Mouse (Mus musculus) MEL (cell line): ENCODE data around the gene 4930404N11Rik. TPM values are rescaled to one million over a fixed set of nuclear protein-coding genes. Genes with fewer than 3 reads are reported as not detected.

ENCODE experiments used
- DNase-seq: peaks from one replicate; pipeline ENCODE4 v3.0.0; 2011; ENCODE audit warnings: low read depth, low spot score
- H3K27ac ChIP-seq: 2 replicates; pipeline ENCODE4 v1.5.1; 2012; ENCODE audit warnings: low read depth, mild to moderate bottlenecking, control low read depth, low read length, moderate library complexity; ENCODE audit not compliant: control insufficient read depth
- H3K27me3 ChIP-seq, 2 experiments: fragments of 150-350 bp in 1 of 2; sonication (generic) in 1 of 2; 2 replicates each; pipeline ENCODE4 v1.6.1; 2012; ENCODE audit warnings: low read length in 2 of 2, mild to moderate bottlenecking in 2 of 2, improper control_type of control experiment in 1 of 2, moderate library complexity in 1 of 2; ENCODE audit not compliant: insufficient read depth in 2 of 2, control insufficient read depth in 1 of 2
- H3K36me3 ChIP-seq, 2 experiments: 2 replicates each; pipeline ENCODE4 v1.6.1; 2012 to 2014; ENCODE audit warnings: low read length in 2 of 2, improper control_type of control experiment in 1 of 2, inconsistent platforms in 1 of 2, mild to moderate bottlenecking in 1 of 2; ENCODE audit not compliant: insufficient read depth in 2 of 2, control insufficient read depth in 1 of 2
- H3K4me1 ChIP-seq, 2 experiments: fragments of 150-350 bp in 1 of 2; sonication (generic) in 1 of 2; 2 replicates each; pipeline ENCODE4 v1.6.1; 2012; ENCODE audit warnings: low read length in 2 of 2, improper control_type of control experiment in 1 of 2, mild to moderate bottlenecking in 1 of 2; ENCODE audit not compliant: insufficient read depth in 2 of 2, control insufficient read depth in 1 of 2
- H3K4me3 ChIP-seq, 2 experiments: fragments of 150-350 bp in 1 of 2; sonication (generic) in 1 of 2; 2 replicates each; pipeline ENCODE4 v1.5.1; 2012; ENCODE audit warnings: low read depth in 2 of 2, low read length in 2 of 2, mild to moderate bottlenecking in 2 of 2, moderate library complexity in 2 of 2, control low read depth in 1 of 2, improper control_type of control experiment in 1 of 2; ENCODE audit not compliant: control insufficient read depth in 1 of 2, insufficient read depth in 1 of 2
- H3K79me2 ChIP-seq: 2 replicates; pipeline ENCODE4 v1.6.1; 2012; ENCODE audit warnings: mild to moderate bottlenecking, low read length, moderate library complexity; ENCODE audit not compliant: control insufficient read depth, poor library complexity, insufficient read depth
- H3K9ac ChIP-seq: 2 replicates; pipeline ENCODE4 v1.6.1; 2012; ENCODE audit warnings: low read depth, mild to moderate bottlenecking, control low read depth, low read length, moderate library complexity; ENCODE audit not compliant: control insufficient read depth, poor library complexity, severe bottlenecking
- H3K9me3 ChIP-seq: fragments of 150-350 bp; sonication (generic); replicated peaks from 2 replicates; pipeline ENCODE4 v1.6.1; 2012; ENCODE audit warnings: mild to moderate bottlenecking, low read length, improper control_type of control experiment, moderate library complexity; ENCODE audit not compliant: insufficient read depth
- BHLHE40 ChIP-seq: IDR thresholded peaks from 2 replicates; pipeline ENCODE4 v1.6.1; 2012; ENCODE audit warnings: low read depth, mild to moderate bottlenecking, inconsistent platforms, low read length, improper control_type of control experiment, borderline replicate concordance
- CHD1 ChIP-seq: IDR thresholded peaks from 2 replicates; pipeline ENCODE4 v1.6.1; 2012; ENCODE audit warnings: low read depth, mild to moderate bottlenecking, inconsistent platforms, low read length, improper control_type of control experiment
- CTCF ChIP-seq, 3 experiments: IDR thresholded peaks in 2 of 3; conservative IDR thresholded peaks in 1 of 3; 2 replicates each; pipeline ENCODE4 v1.5.1; 2011 to 2012; ENCODE audit warnings: low read length in 3 of 3, low read depth in 2 of 3, mild to moderate bottlenecking in 2 of 3, improper control_type of control experiment in 1 of 3, inconsistent platforms in 1 of 3, mixed read lengths in 1 of 3, moderate library complexity in 1 of 3; ENCODE audit not compliant: control insufficient read depth in 1 of 3, insufficient read depth in 1 of 3, poor library complexity in 1 of 3, severe bottlenecking in 1 of 3
- E2F4 ChIP-seq: IDR thresholded peaks from 2 replicates; pipeline ENCODE4 v1.6.1; 2011; ENCODE audit warnings: low read depth, low read length, improper control_type of control experiment, borderline replicate concordance
- EP300 ChIP-seq, 2 experiments: IDR thresholded peaks; 2 replicates each; pipeline ENCODE4 v1.6.1; 2011; ENCODE audit warnings: improper control_type of control experiment in 2 of 2, low read length in 2 of 2, low read depth in 1 of 2, mild to moderate bottlenecking in 1 of 2
- ETS1 ChIP-seq: IDR thresholded peaks from 2 replicates; pipeline ENCODE4 v1.6.1; 2012; ENCODE audit warnings: low read depth, mild to moderate bottlenecking, inconsistent platforms, low read length, improper control_type of control experiment, moderate library complexity
- GATA1 ChIP-seq: IDR thresholded peaks from 2 replicates; pipeline ENCODE4 v1.6.1; 2011; ENCODE audit warnings: low read depth, low read length, improper control_type of control experiment
- HCFC1 ChIP-seq: IDR thresholded peaks from 2 replicates; pipeline ENCODE4 v1.6.1; 2012; ENCODE audit warnings: low read depth, mild to moderate bottlenecking, inconsistent platforms, low read length, improper control_type of control experiment, moderate library complexity
- JUND ChIP-seq: IDR thresholded peaks from 2 replicates; pipeline ENCODE4 v1.6.1; 2011; ENCODE audit warnings: low read depth, mild to moderate bottlenecking, improper control_type of control experiment, low read length
- MAX ChIP-seq: IDR thresholded peaks from 2 replicates; pipeline ENCODE4 v1.6.1; 2011; ENCODE audit warnings: low read length, improper control_type of control experiment
- MAZ ChIP-seq: IDR thresholded peaks from 2 replicates; pipeline ENCODE4 v1.6.1; 2012; ENCODE audit warnings: low read depth, mild to moderate bottlenecking, inconsistent platforms, low read length, improper control_type of control experiment
- MEF2A ChIP-seq: IDR thresholded peaks from 2 replicates; pipeline ENCODE4 v1.6.1; 2014; ENCODE audit warnings: low read depth, mild to moderate bottlenecking, inconsistent platforms, low read length, improper control_type of control experiment; ENCODE audit not compliant: poor library complexity, insufficient replicate concordance, severe bottlenecking; ENCODE audit errors: extremely low read depth
- NELFE ChIP-seq: IDR thresholded peaks from 2 replicates; pipeline ENCODE4 v1.6.1; 2011; ENCODE audit warnings: low read depth, low read length, improper control_type of control experiment
- POLR2A ChIP-seq, 2 experiments: IDR thresholded peaks; 2 replicates each; pipeline ENCODE4 v1.6.1; 2011 to 2012; ENCODE audit warnings: low read length in 2 of 2, mild to moderate bottlenecking in 2 of 2, control low read depth in 1 of 2, improper control_type of control experiment in 1 of 2, low read depth in 1 of 2, moderate library complexity in 1 of 2; ENCODE audit not compliant: control insufficient read depth in 1 of 2, insufficient read depth in 1 of 2, poor library complexity in 1 of 2
- POLR2AphosphoS5 ChIP-seq: IDR thresholded peaks from 2 replicates; pipeline ENCODE4 v1.6.1; 2012; ENCODE audit warnings: low read depth, borderline replicate concordance, mild to moderate bottlenecking, inconsistent platforms, low read length, moderate library complexity, mixed read lengths
- RAD21 ChIP-seq: IDR thresholded peaks from 2 replicates; pipeline ENCODE4 v1.6.1; 2011; ENCODE audit warnings: mild to moderate bottlenecking, low read depth, low read length, improper control_type of control experiment
- SIN3A ChIP-seq: IDR thresholded peaks from 2 replicates; pipeline ENCODE4 v1.6.1; 2012; ENCODE audit warnings: low read length, improper control_type of control experiment, inconsistent platforms
- SMC3 ChIP-seq: IDR thresholded peaks from 2 replicates; pipeline ENCODE4 v1.6.1; 2011; ENCODE audit warnings: low read depth, low read length, improper control_type of control experiment
- UBTF ChIP-seq: IDR thresholded peaks from 2 replicates; pipeline ENCODE4 v1.6.1; 2012; ENCODE audit warnings: low read depth, mild to moderate bottlenecking, inconsistent platforms, low read length, improper control_type of control experiment, moderate library complexity, borderline replicate concordance; ENCODE audit not compliant: insufficient read depth
- USF1 ChIP-seq: IDR thresholded peaks from 2 replicates; pipeline ENCODE4 v1.6.1; 2014; ENCODE audit warnings: low read depth, mild to moderate bottlenecking, inconsistent platforms, low read length, improper control_type of control experiment, moderate library complexity
- USF2 ChIP-seq, 2 experiments: IDR thresholded peaks; 2 replicates each; pipeline ENCODE4 v1.6.1; 2011 to 2012; ENCODE audit warnings: improper control_type of control experiment in 2 of 2, low read length in 2 of 2, borderline replicate concordance in 1 of 2, inconsistent platforms in 1 of 2, low read depth in 1 of 2, mild to moderate bottlenecking in 1 of 2; ENCODE audit not compliant: insufficient read depth in 1 of 2
- ZC3H11A ChIP-seq: IDR thresholded peaks from 2 replicates; pipeline ENCODE4 v1.6.1; 2012; ENCODE audit warnings: low read depth, mild to moderate bottlenecking, inconsistent platforms, low read length, improper control_type of control experiment
- ZMIZ1 ChIP-seq: IDR thresholded peaks from 2 replicates; pipeline ENCODE4 v1.6.1; 2012; ENCODE audit warnings: low read depth, mild to moderate bottlenecking, inconsistent platforms, low read length, improper control_type of control experiment, moderate library complexity
- ZNF384 ChIP-seq: IDR thresholded peaks from 2 replicates; pipeline ENCODE4 v1.6.1; 2012; ENCODE audit warnings: low read depth, mild to moderate bottlenecking, inconsistent platforms, low read length, improper control_type of control experiment
- polyA plus RNA-seq, 2 experiments: library from polyadenylated mRNA; stranded (reverse) in 1 of 2; unstranded in 1 of 2; fragments of >175 nt in 1 of 2; fragments of >200 nt in 1 of 2; gene quantifications; 2 replicates each; pipeline versions ENCODE4 v1.2.1 to v1.2.4; 2012; ENCODE audit warnings: low replicate concordance in 2 of 2, low read depth in 1 of 2; ENCODE audit not compliant: insufficient read length in 2 of 2, insufficient read depth in 1 of 2, missing spikeins in 1 of 2
- total RNA-seq: library from RNA; depleted of rRNA; stranded (reverse); fragments of 300-350 nt; gene quantifications from 2 replicates; pipeline ENCODE4 v1.2.3, GENCODE M21; 2012

Gene 4930404N11Rik
- total and polyA plus RNA-seq, 3 experiments: 3.1 to 12.1 TPM; not detected in 1

- no peak for TF ChIP-seq EP300 (IDR thresholded peaks at IDR 0.05; ENCODE audit: low read depth in 1 of 2, low read length in 2 of 2)
- TF ChIP-seq MAZ: no peak
- TF ChIP-seq ZC3H11A: no peak
- TF ChIP-seq POLR2AphosphoS5: no peak
- no peak for TF ChIP-seq ETS1
- TF ChIP-seq SIN3A: no peak
- no peak for TF ChIP-seq UBTF
- TF ChIP-seq GATA1: no peak
- no peak for TF ChIP-seq USF1
- TF ChIP-seq USF2 (IDR thresholded peaks at IDR 0.05; ENCODE audit: borderline replicate concordance in 1 of 2, insufficient read depth in 1 of 2, low read depth in 1 of 2, low read length in 2 of 2): no peak
- TF ChIP-seq NELFE: no peak
- no peak for TF ChIP-seq ZNF384
- TF ChIP-seq HCFC1: no peak
- peaks cover 2 to 4% of the 10 kb centered on the region in 2 experiments; a peak in 2 of 4 replicates for H3K36me3 ChIP-seq
- H3K4me3 ChIP-seq: no peak overlapping the region
- no peak overlapping the region for H3K9ac ChIP-seq
- no peak overlapping the region for H3K27ac ChIP-seq
- no peak for DNase-seq
- peaks cover 0 to 4% of the 10 kb centered on the region in 2 experiments; a peak in 2 of 4 replicates for H3K4me1 ChIP-seq
- H3K9me3 ChIP-seq: no peaks in the 10 kb centered on the region
- H3K79me2 ChIP-seq: peaks cover 20% of the 10 kb centered on the region
- no peaks in the 10 kb centered on the region for H3K27me3 ChIP-seq
Measured at GRCm38 (mm10) chr10:81325176-81325575, 40.4 kb downstream of the 4930404N11Rik start.

- peaks cover 0 to 7% of the 10 kb centered on the region in 2 experiments; a peak in 3 of 4 replicates for H3K4me1 ChIP-seq
- H3K4me3 ChIP-seq: no peak overlapping the region
- no peak for TF ChIP-seq MEF2A
- TF ChIP-seq RAD21: no peak
- no peak for TF ChIP-seq MAX
- no peak for TF ChIP-seq USF1
- TF ChIP-seq SIN3A: no peak
- no peak for TF ChIP-seq CTCF (IDR thresholded peaks at IDR 0.05 in 2 of 3, conservative IDR thresholded peaks at IDR 0.05 in 1 of 3; ENCODE audit: control insufficient read depth in 1 of 3, insufficient read depth in 1 of 3, low read depth in 2 of 3, low read length in 3 of 3, poor library complexity in 1 of 3, severe bottlenecking in 1 of 3)
- no peak for TF ChIP-seq ZMIZ1
- no peak for TF ChIP-seq POLR2A (IDR thresholded peaks at IDR 0.05; ENCODE audit: control insufficient read depth in 1 of 2, insufficient read depth in 1 of 2, low read depth in 1 of 2, low read length in 2 of 2, poor library complexity in 1 of 2)
- no peak for TF ChIP-seq ETS1
- TF ChIP-seq JUND: no peak
- TF ChIP-seq ZNF384: no peak
- no peak for TF ChIP-seq SMC3
- no peak for TF ChIP-seq HCFC1
- TF ChIP-seq CHD1: no peak
- TF ChIP-seq E2F4: no peak
- TF ChIP-seq MAZ: no peak
- no peak for TF ChIP-seq GATA1
- TF ChIP-seq BHLHE40: no peak
- H3K9ac ChIP-seq: no peak overlapping the region
- peaks cover 20% of the 10 kb centered on the region for H3K79me2 ChIP-seq
- no peaks in the 10 kb centered on the region for H3K9me3 ChIP-seq
- H3K27ac ChIP-seq: no peak overlapping the region
- H3K27me3 ChIP-seq: no peaks in the 10 kb centered on the region
- no peak for DNase-seq
- H3K36me3 ChIP-seq: peaks cover 2 to 4% of the 10 kb centered on the region in 2 experiments; a peak in 2 of 4 replicates
Measured at GRCm38 (mm10) chr10:81323791-81324530, 41.7 kb downstream of the 4930404N11Rik start.
